Mouse (Mus musculus) kidney, adult 2 months (tissue): ENCODE data around the gene Cadm2. TPM values are rescaled to one million over a fixed set of nuclear protein-coding genes. Genes with fewer than 3 reads are reported as not detected.

ENCODE experiments used
- DNase-seq: peaks from one replicate; pipeline ENCODE4 v3.0.0; 2021
- H3K27ac ChIP-seq: fragments of 200-500 bp; 2 replicates; pipeline ENCODE4 v1.5.1; 2012; ENCODE audit warnings: low read depth, low read length, control low read depth, inconsistent platforms; ENCODE audit not compliant: insufficient read depth
- H3K27me3 ChIP-seq: fragments of 200-500 bp; replicated peaks from 2 replicates; pipeline ENCODE4 v1.6.1; 2012; ENCODE audit warnings: mild to moderate bottlenecking, moderate library complexity, low read length, inconsistent platforms; ENCODE audit not compliant: control insufficient read depth, insufficient read depth
- H3K36me3 ChIP-seq: fragments of 200-500 bp; 2 replicates; pipeline ENCODE4 v1.6.1; 2012; ENCODE audit warnings: mild to moderate bottlenecking, moderate library complexity, low read length, inconsistent platforms; ENCODE audit not compliant: control insufficient read depth, insufficient read depth
- H3K4me1 ChIP-seq: fragments of 200-500 bp; 2 replicates; pipeline ENCODE4 v1.6.1; 2011; ENCODE audit warnings: low read length; ENCODE audit not compliant: control insufficient read depth, insufficient read depth
- H3K4me3 ChIP-seq: fragments of 200-500 bp; 2 replicates; pipeline ENCODE4 v1.5.1; 2011; ENCODE audit warnings: mild to moderate bottlenecking, low read depth, low read length, control low read depth; ENCODE audit not compliant: insufficient read depth
- CTCF ChIP-seq: fragments of 200-500 bp; conservative IDR thresholded peaks from 2 replicates; pipeline ENCODE4 v1.5.1; 2011; ENCODE audit warnings: low read depth, mild to moderate bottlenecking, control low read depth, low read length, moderate library complexity, mixed read lengths; ENCODE audit not compliant: insufficient read depth, insufficient read length
- POLR2A ChIP-seq: fragments of 200-500 bp; IDR thresholded peaks from one replicate; pipeline ENCODE4 v1.6.1; 2011; ENCODE audit warnings: low read depth, low read length, control low read depth
- WGBS: fragments of 180-500 bp; shearing (Covaris S2); methylation state at CpG from one replicate; pipeline ENCODE4 v1.1.7; 2018; 5-methylcytosine and 5-hydroxymethylcytosine counted together
- polyA plus RNA-seq: library from polyadenylated mRNA; depleted of rRNA; stranded (reverse); fragments of >200 nt; gene quantifications from 2 replicates; pipeline ENCODE4 v1.2.3, GENCODE M21; 2012

Gene Cadm2
- polyA plus RNA-seq, 1 experiment, result 0.27 TPM

- no peak for TF ChIP-seq POLR2A
- no peak for TF ChIP-seq CTCF
- H3K4me3 ChIP-seq, result no peak overlapping the region
- H3K4me1 ChIP-seq, result no peaks in the 10 kb centered on the region
- no peaks in the 10 kb centered on the region for H3K27me3 ChIP-seq
- no peaks in the 10 kb centered on the region for H3K36me3 ChIP-seq
- H3K27ac ChIP-seq, result no peak overlapping the region
- WGBS, result 79% methylated on average over 1 of the region's 1 CpGs
- no peak for DNase-seq
Measured at GRCm38 (mm10) chr16:66921414-66921915, 699.2 kb downstream of the Cadm2 start.

DNA sequence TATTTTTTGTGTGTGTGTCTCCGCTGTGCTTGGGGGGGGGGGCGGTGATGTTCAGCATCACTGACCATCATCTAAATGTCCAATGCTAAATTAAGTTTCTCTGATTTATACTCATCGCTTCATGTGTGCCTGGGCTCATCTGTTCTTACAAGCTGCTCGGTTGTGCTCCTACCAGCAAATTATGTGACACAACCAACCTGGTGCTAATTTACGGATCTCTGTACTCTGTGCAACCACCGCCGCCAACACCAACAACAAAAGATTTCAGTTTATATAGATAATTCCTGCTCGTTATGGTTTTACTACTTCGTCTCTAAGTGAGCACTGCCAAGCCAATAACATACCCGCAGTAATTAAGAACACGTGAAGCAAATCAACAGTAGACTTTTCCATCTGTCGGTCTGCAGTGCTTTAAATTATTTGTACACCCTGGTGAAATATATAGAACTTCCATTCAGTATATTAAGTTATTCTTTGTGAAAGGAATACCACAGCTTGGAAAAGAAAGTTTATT lies 700.8 kb downstream of the Cadm2 start:
- H3K27me3 ChIP-seq, result no peaks in the 10 kb centered on the region
- 72% methylated on average over 12 of the region's 12 CpGs for WGBS
- no peak overlapping the region for H3K27ac ChIP-seq
- TF ChIP-seq POLR2A (no peak), CTCF (no peak)
- H3K36me3 ChIP-seq, result no peaks in the 10 kb centered on the region
- H3K4me1 ChIP-seq, result no peaks in the 10 kb centered on the region
- H3K4me3 ChIP-seq, result no peak overlapping the region
- no peak for DNase-seq

DNA sequence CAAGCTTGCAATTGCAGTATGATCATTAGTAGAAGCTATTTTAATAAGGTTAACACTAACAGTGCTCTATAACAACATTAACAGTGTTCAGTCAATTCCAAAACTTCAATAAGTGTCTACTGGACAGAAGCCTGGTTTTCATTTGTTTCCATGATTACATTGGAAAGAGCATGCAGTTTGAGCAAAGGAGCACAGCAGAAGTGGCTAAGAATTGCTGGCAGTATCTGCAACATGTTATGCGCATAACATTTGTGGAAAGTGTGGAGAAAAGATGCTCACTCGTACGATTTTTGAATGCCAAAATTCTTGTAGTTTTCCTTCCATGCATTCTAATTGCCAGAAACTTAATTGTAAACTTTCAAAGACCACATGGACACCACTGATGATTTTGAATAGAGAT lies 718.9 kb downstream of the Cadm2 start:
- 89% methylated on average over 3 of the region's 3 CpGs for WGBS
- TF ChIP-seq CTCF (no peak), POLR2A (no peak)
- H3K4me1 ChIP-seq, result no peaks in the 10 kb centered on the region
- no peaks in the 10 kb centered on the region for H3K27me3 ChIP-seq
- H3K36me3 ChIP-seq, result no peaks in the 10 kb centered on the region
- H3K4me3 ChIP-seq, result no peak overlapping the region
- no peak overlapping the region for H3K27ac ChIP-seq
- DNase-seq, result no peak

- WGBS, result 71% methylated on average over 4 of the region's 4 CpGs
- no peaks in the 10 kb centered on the region for H3K4me1 ChIP-seq
- no peaks in the 10 kb centered on the region for H3K36me3 ChIP-seq
- H3K27me3 ChIP-seq, result no peaks in the 10 kb centered on the region
- no peak overlapping the region for H3K27ac ChIP-seq
- H3K4me3 ChIP-seq, result no peak overlapping the region
- TF ChIP-seq POLR2A, result no peak
- no peak for TF ChIP-seq CTCF
- no peak for DNase-seq
Measured at GRCm38 (mm10) chr16:66900664-66901063, 720.0 kb downstream of the Cadm2 start.

- DNase-seq, result no peak
- Histone ChIP-seq H3K27ac (no peak overlapping the region), H3K4me3 (no peak overlapping the region), H3K4me1 (no peaks in the 10 kb centered on the region), H3K27me3 (no peaks in the 10 kb centered on the region), H3K36me3 (no peaks in the 10 kb centered on the region)
- TF ChIP-seq POLR2A (no peak), CTCF (no peak)
- 83% methylated on average over 6 of the region's 6 CpGs for WGBS
Measured at GRCm38 (mm10) chr16:66892359-66892758, 728.3 kb downstream of the Cadm2 start.

DNA sequence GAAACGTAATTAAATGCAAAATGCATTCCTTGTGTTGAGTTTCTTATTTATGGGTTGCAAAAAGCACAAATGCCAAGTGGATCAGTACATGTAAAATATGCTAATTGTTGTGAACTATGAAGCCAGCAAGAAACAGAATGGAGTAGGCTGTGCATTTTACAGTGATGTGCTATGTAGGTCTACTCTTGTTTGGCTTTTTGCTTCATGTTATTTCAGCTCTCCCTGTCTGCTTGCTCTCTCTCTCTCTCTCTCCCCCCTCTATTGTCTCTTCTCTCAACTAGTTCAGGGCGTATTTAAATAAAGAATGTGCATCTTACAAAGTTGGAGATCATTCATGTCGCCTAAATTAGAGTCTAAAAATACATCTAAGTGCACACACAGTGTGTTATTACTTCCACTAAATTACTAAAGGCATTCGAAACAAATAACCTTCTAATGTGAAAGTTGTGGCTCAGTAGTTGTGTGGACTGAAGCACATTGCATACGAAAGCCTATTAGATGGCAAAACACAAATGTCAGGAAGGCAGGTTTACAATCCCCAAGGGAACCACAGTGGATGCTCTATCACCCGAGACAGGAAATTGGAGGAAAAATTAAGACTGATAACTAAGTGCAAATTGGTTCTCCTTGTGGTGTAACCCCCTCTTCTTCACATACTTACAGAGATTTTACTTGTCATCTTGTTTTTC lies 729.0 kb downstream of the Cadm2 start:
- WGBS, result 53% methylated on average over 6 of the region's 6 CpGs
- Histone ChIP-seq H3K27ac (no peak overlapping the region), H3K4me1 (no peaks in the 10 kb centered on the region), H3K4me3 (no peak overlapping the region), H3K27me3 (no peaks in the 10 kb centered on the region), H3K36me3 (no peaks in the 10 kb centered on the region)
- DNase-seq, result no peak
- no peak for TF ChIP-seq CTCF
- TF ChIP-seq POLR2A, result no peak

- no peaks in the 10 kb centered on the region for H3K4me1 ChIP-seq
- no peaks in the 10 kb centered on the region for H3K36me3 ChIP-seq
- H3K27me3 ChIP-seq, result no peaks in the 10 kb centered on the region
- WGBS, result 85% methylated on average over 8 of the region's 8 CpGs
- TF ChIP-seq POLR2A (no peak), CTCF (no peak)
- no peak overlapping the region for H3K4me3 ChIP-seq
- DNase-seq, result no peak
- no peak overlapping the region for H3K27ac ChIP-seq
Measured at GRCm38 (mm10) chr16:66889907-66890306, 730.8 kb downstream of the Cadm2 start.
